Mouse (Mus musculus) erythroblast, embryonic 14.5 days (primary cell): ENCODE measurements around the gene Mapk6. TPM values are rescaled to one million over a fixed set of nuclear protein-coding genes. Genes with fewer than 3 reads are reported as not detected.
A peak's percentile ranks its signal among the peaks of the same experiment; 100 is the strongest.

ENCODE experiments used
- H3K27me3 ChIP-seq: 2 replicates; pipeline ENCODE4 v1.6.1; 2012; ENCODE audit warnings: inconsistent platforms; ENCODE audit not compliant: control insufficient read depth
- H3K36me3 ChIP-seq: 2 replicates; pipeline ENCODE4 v1.6.1; 2012; ENCODE audit warnings: mild to moderate bottlenecking, inconsistent platforms; ENCODE audit not compliant: control insufficient read depth
- H3K4me1 ChIP-seq: 2 replicates; pipeline ENCODE4 v1.6.1; 2012; ENCODE audit warnings: inconsistent platforms; ENCODE audit not compliant: control insufficient read depth
- H3K4me3 ChIP-seq: replicated peaks from 2 replicates; pipeline ENCODE3; 2012; ENCODE audit warnings: moderate library complexity, mild to moderate bottlenecking, inconsistent platforms
- H3K9me3 ChIP-seq: 2 replicates; pipeline ENCODE4 v1.6.1; 2012; ENCODE audit warnings: low read length, inconsistent platforms, mixed read lengths; ENCODE audit not compliant: control insufficient read depth
- GATA1 ChIP-seq: IDR thresholded peaks from 2 replicates; pipeline ENCODE4 v1.6.1; 2012; ENCODE audit warnings: low read length, inconsistent platforms, mixed read lengths
- TAL1 ChIP-seq: IDR thresholded peaks from 3 replicates; pipeline ENCODE4 v1.6.1; 2012; ENCODE audit warnings: low read length, inconsistent platforms, mixed read lengths
- polyA plus RNA-seq: library from polyadenylated mRNA; stranded (reverse); fragments of >175 nt; gene quantifications from 2 replicates; pipeline ENCODE4 v1.2.3, GENCODE M21; 2012

Mapk6 gene
- polyA plus RNA-seq, 1 experiment, result 0.11 TPM

DNA sequence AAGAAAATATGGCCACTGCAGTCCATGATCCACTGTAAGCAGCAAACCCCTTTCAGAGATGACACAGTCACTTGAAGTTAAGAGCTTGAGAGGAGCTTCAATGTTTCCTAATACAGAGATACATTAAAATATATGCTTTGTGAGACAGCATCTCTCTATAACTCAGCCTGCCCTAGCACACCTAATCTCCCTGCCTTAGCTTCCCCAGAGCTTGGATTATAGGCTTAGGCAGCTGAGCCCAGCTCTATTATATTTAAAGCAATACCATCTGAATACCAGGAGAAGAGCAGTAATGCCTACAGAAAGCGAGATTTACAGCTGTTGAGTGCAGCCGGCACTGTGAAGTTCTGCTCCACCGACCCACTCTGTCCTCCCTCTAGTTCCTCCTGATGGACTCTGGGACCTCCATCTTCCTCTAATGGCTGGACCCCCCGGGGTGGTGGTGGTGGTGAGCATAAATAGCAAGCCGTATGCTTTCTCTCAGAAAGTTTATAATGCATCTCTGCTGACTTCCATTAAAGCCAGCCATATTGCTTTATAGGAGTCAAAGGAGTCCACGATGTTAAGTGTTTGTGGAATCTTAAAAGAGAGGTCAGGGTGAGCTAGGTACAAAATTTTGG, 1.2 kb upstream of the Mapk6 start:
- Histone ChIP-seq H3K4me1 (peaks cover 36% of the 10 kb centered on the region), H3K9me3 (no peaks in the 10 kb centered on the region), H3K36me3 (no peaks in the 10 kb centered on the region), H3K4me3 (no peak overlapping the region), H3K27me3 (no peaks in the 10 kb centered on the region)
- TF ChIP-seq GATA1, result no peak
- no peak for TF ChIP-seq TAL1

DNA sequence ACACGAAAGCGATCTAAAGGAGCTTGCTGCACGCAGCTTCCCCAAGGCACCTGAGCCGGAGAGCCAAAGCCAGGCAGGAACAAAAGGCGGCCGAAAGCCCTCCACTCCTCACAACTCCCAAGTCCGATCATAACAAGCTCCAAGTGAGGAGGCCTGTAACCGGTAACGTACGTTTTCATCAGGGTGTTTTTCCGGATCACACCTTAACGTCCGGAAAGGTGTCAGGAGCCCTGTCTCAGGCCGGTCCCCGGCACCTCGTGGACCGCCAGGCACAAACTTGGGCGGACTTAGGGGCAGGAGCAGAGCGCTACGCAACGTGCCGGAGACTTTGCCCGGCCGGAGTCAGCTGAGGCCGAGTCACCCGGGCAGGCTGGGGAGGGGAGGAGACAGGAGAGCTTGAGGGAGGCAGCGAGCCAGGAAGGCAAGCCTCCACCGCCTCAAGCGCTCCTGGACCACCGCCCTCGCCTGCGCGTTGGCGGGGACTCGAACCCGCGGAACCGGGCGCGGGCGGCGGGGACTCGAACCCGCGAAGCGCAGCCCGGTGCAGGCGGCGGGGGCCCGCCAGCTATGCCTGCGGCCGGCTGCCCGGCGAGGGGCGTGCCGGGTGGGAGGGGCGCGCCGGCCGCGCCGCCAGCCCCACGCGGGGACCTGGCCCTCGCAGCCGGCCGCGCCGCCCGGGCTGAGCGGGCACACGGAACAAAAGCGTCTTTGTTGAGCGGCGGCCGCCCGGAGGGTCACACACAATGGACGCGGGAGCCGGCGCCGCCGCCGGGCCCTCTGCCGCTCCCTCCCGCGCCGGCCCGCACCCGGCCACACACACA, 564 bp downstream of the Mapk6 start:
- H3K9me3 ChIP-seq, result no peaks in the 10 kb centered on the region
- no peaks in the 10 kb centered on the region for H3K27me3 ChIP-seq
- no peaks in the 10 kb centered on the region for H3K36me3 ChIP-seq
- H3K4me1 ChIP-seq, result peaks cover 37% of the 10 kb centered on the region
- TF ChIP-seq GATA1 (no peak), TAL1 (no peak)
- peak overlapping the region; percentile 85 for H3K4me3 ChIP-seq

GRCm38 (mm10) chr9:75408204-75408826, 1.5 kb downstream of the Mapk6 start:
- H3K4me1 ChIP-seq, result peaks cover 37% of the 10 kb centered on the region
- no peaks in the 10 kb centered on the region for H3K9me3 ChIP-seq
- H3K4me3 ChIP-seq, result peak overlapping the region; percentile 85
- H3K36me3 ChIP-seq, result no peaks in the 10 kb centered on the region
- TF ChIP-seq TAL1, result no peak
- no peak for TF ChIP-seq GATA1
- H3K27me3 ChIP-seq, result no peaks in the 10 kb centered on the region

- no peak for TF ChIP-seq TAL1
- TF ChIP-seq GATA1, result no peak
- H3K4me1 ChIP-seq, result peaks cover 40% of the 10 kb centered on the region
- no peaks in the 10 kb centered on the region for H3K27me3 ChIP-seq
- H3K4me3 ChIP-seq, result peak overlapping the region; percentile 85
- no peaks in the 10 kb centered on the region for H3K36me3 ChIP-seq
- no peaks in the 10 kb centered on the region for H3K9me3 ChIP-seq
Observed at GRCm38 (mm10) chr9:75407803-75408202, 2.0 kb downstream of the Mapk6 start.

DNA sequence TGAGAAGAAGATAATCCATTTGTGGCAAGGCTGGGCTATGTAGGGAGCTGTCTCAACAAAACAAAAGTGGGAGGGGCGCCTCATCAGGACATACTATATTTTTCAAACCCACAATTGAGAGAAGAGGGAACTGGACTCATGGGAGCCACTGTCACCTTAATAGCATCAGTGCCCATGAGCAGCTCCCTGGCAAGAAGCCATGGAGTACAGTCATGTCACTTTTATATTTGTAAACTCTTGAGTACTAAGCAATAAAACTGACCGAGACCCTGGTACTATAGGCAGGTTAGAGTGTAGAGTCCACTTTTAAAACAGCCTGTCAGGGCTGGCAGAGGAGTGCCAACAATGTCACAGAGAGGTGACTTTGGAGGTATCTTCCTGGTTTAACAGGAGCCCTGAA, 3.7 kb downstream of the Mapk6 start:
- Histone ChIP-seq H3K4me1 (peaks cover 41% of the 10 kb centered on the region), H3K9me3 (no peaks in the 10 kb centered on the region), H3K27me3 (no peaks in the 10 kb centered on the region), H3K4me3 (no peak overlapping the region), H3K36me3 (no peaks in the 10 kb centered on the region)
- TF ChIP-seq TAL1, result no peak
- no peak for TF ChIP-seq GATA1

GRCm38 (mm10) chr9:75403520-75403919, 6.3 kb downstream of the Mapk6 start:
- peaks cover 24% of the 10 kb centered on the region for H3K4me1 ChIP-seq

DNA sequence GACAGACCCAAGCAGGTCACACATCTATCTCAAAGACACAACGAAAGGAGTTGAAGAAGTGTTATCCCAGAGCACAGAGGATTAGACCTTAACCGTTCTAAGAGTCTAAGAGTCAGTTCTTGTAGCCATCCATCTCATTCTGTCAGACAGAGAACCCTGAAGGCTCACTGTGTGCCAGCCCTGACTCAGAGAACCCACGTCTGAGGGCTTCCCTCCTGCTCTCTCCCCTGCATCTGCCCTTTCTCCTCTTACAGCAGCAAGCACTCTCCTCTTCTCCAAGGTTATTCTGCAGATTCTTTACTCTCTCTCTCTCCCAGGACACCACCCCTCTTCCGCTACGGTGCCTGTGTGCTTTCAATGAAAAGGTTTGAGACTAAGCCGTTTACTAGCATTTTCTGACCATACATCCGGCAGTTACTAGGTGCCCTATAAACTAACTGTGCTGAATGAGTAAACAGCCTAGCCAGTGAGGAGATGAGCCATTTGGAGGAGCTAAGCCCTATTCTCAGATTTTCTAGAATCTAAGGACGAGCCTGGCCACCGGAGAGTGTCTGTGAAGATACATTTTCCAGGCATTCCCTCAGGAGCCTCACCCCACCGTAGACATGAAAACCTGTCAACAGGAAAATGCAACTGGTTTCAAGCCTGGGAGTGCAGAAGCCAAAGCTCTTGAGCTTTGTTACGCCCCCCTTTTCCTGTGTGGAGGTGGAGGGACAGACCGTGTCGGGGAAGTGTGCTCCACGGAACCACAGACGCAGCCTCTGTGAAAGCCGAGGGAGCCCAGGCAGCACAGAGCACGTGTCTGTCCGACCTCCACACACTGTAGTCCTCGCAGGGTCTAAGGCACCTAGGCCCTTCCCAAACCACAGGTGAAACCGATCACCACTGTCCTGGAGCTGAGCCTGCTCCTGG, 8.0 kb downstream of the Mapk6 start:
- H3K36me3 ChIP-seq, result peaks cover 12% of the 10 kb centered on the region
- H3K4me3 ChIP-seq, result no peak overlapping the region
- peaks cover 5% of the 10 kb centered on the region for H3K9me3 ChIP-seq
- H3K27me3 ChIP-seq, result no peaks in the 10 kb centered on the region
- peaks cover 16% of the 10 kb centered on the region for H3K4me1 ChIP-seq
- TF ChIP-seq TAL1 (no peak), GATA1 (no peak)

More at GRCm38 (mm10) chr9:75403520-75403919, 6.3 kb downstream of the Mapk6 start:
- H3K27me3 ChIP-seq, result no peaks in the 10 kb centered on the region
- H3K36me3 ChIP-seq, result peaks cover 2% of the 10 kb centered on the region
- H3K9me3 ChIP-seq, result peaks cover under 1% of the 10 kb centered on the region
- TF ChIP-seq TAL1, result no peak
- TF ChIP-seq GATA1, result no peak
- H3K4me3 ChIP-seq, result no peak overlapping the region

- H3K4me3 ChIP-seq, result no peak overlapping the region
- H3K4me1 ChIP-seq, result peaks cover 21% of the 10 kb centered on the region
- no peak for TF ChIP-seq GATA1
- TF ChIP-seq TAL1, result no peak
- peaks cover 21% of the 10 kb centered on the region for H3K36me3 ChIP-seq
- peaks cover 5% of the 10 kb centered on the region for H3K9me3 ChIP-seq
- no peaks in the 10 kb centered on the region for H3K27me3 ChIP-seq
Observed at GRCm38 (mm10) chr9:75400639-75401038, 9.2 kb downstream of the Mapk6 start.
